Mouse (Mus musculus) olfactory bulb, adult 2 months (tissue): Measurements from ENCODE around the gene Olfr1496.

ENCODE experiments used
- CTCF ChIP-seq: fragments of 200-500 bp; IDR thresholded peaks from 2 replicates; pipeline ENCODE4 v1.5.1; 2012; ENCODE audit warnings: low read depth, mild to moderate bottlenecking, low read length, moderate library complexity; ENCODE audit not compliant: insufficient read depth
- POLR2A ChIP-seq: fragments of 200-500 bp; IDR thresholded peaks from 2 replicates; pipeline ENCODE4 v1.6.1; 2012; ENCODE audit warnings: mild to moderate bottlenecking, low read depth, low read length, moderate library complexity; ENCODE audit not compliant: insufficient read depth

- TF ChIP-seq POLR2A (no peak), CTCF (no peak)
Observed at GRCm38 (mm10) chr19:13768565-13769276, 9.0 kb upstream of the Olfr1496 start.
